Mouse (Mus musculus) cerebellum, adult (tissue): ENCODE measurements around the gene Stk32c.

Experiments used
- ATAC-seq: cut with Nextera tagmentation; 2 replicates; pipeline ENCODE4 v1.9.2; 2017; ENCODE audit warnings: mild to moderate bottlenecking, moderate library complexity, mixed read lengths; ENCODE audit not compliant: insufficient number of reproducible peaks, low FRiP score, low TSS enrichment

The Stk32c gene

DNA sequence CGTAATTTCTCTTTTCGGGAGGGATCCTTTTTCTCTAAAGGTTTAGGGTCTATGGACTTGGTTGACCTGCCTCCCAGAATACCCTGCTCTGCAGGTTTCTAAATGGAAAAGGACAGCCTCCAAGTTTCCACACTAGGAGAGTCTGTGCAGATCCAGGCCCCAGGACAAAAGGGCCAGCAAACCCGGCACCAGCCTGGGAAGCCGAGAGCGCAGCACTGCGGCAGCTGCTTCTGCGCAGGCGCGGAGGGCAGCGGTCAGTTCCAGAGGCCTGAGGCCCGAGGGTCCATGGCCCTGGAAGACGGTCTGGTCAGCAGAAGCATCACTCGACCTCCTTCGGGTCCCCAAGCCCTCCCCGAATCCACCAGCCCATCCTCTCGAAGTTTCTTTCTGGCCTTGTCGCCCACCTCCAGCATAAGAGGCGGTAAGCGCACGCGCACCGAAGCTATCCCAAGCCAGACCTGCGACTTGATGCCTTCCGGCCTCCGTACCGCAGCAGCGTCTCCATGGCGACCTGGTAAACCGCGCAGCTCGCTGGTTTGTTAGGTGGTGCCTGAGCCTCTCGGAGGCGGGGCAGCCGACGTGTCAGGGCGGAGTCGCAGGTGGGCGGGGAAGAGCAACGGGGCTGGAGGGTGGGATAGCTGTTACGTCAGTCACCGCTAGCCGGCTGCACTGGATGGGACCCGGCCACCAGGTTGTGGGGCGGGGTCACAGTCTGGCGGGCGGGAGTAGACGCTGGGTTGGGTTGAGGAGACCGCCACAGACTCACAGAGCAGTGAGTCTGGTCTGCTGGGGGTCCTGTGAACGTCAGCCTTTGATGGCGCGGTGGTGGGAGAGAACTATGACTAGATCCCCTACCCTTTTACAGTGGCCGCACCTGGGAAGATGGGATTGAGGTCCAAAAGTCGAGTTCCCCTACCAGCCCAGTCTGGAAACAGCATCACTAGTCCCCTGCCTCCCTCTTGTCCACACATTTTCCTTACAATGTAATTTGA, at the start of gene Stk32c, which contains the start of gene Lrrc27:
TSS of gene Stk32c (minus strand) at position 554 of the 992 bp plus-strand sequence.
TSS of gene Lrrc27 (plus strand) at position 235 of the 992 bp plus-strand sequence.
- ATAC-seq = peak; percentile 89

DNA sequence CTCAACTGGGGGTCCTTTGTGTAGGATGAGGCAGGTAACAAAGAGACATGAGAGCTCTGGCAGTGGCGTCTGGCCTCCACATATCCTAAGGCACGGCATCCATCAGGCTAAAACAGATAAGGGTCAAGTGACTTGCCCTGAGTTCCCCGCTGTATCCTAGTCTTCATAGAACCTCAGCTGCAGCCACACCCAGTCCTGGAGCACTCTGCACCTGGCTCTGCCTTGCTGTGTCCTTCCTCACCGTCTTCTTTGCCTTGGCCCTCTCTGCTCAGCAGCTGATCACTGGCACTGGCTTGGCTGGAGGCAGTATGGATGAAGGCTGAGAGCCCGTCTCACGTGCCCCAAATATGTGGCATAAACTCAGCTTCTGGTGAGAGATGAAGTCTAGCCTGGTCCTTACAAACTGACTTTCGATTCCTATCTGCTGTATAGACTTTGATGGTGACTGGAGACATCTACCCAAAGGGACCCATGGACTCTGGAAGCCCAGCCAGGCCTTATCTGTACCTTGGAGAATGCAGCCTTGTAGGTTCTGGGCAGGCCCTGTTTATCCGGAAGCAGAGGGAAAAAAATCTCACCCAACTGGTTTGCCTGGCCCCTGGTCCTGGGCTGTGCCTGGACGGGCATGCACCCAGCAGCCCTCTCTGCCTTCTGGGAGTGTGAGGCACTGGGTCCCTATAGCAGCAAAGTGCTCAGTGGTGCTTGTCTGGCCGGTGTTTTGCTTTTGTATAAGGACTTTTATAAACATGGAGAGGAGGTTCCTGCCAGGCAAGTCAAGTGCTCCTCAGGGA, 44.8 kb upstream of the Stk32c start:
- no peak for ATAC-seq

GRCm38 (mm10) chr7:139254626-139255025, 41.5 kb upstream of the Stk32c start:
- no peak for ATAC-seq

- ATAC-seq = no peak
Observed at GRCm38 (mm10) chr7:139253462-139253861, 40.4 kb upstream of the Stk32c start.

DNA sequence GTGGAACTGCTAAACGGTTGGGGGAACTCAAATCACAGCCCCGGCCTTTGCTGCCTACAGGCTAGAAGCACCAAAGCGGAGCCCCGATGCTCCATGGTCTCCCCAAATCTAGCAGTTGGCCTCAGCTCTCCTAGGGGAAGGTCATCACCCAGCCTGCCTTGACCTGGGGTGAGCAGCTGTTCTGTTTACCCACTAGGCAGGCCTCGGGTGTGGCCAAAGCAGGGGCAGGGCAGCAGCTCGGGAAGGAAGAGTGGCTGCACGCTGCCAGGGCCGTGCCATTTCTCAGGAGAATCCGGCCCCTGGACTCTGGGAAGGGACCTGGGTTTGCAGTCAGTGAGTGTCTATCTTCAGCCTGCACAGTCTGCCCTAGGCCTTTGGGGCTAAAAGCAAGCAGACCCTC, 39.9 kb upstream of the Stk32c start:
- no peak for ATAC-seq

GRCm38 (mm10) chr7:139252566-139252965, 39.5 kb upstream of the Stk32c start:
- ATAC-seq = no peak

DNA sequence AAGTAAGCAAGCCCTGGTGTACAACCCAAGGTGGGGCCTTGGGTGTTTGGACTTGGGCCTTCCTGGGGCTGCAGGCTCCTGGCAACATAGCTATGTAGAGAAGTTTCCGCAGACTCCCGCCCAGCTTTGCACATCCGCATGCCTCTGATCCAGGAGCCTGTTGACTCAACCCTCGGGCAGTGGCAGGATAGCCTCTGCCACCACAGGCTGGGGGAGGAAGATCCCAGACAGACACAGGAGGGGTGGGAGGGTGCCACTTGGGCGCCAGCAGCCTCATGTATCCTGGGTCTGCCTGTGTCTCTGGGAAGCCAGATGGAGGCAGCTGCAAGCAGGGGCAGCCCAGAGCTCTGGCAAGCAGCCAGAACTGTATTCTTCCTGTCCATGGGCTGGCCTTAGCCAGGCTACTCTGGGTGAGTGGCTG, 38.8 kb upstream of the Stk32c start:
- no peak for ATAC-seq

- no peak for ATAC-seq
Observed at GRCm38 (mm10) chr7:139249406-139250210, 36.5 kb upstream of the Stk32c start.

GRCm38 (mm10) chr7:139248615-139249405, 35.7 kb upstream of the Stk32c start:
- no peak for ATAC-seq

DNA sequence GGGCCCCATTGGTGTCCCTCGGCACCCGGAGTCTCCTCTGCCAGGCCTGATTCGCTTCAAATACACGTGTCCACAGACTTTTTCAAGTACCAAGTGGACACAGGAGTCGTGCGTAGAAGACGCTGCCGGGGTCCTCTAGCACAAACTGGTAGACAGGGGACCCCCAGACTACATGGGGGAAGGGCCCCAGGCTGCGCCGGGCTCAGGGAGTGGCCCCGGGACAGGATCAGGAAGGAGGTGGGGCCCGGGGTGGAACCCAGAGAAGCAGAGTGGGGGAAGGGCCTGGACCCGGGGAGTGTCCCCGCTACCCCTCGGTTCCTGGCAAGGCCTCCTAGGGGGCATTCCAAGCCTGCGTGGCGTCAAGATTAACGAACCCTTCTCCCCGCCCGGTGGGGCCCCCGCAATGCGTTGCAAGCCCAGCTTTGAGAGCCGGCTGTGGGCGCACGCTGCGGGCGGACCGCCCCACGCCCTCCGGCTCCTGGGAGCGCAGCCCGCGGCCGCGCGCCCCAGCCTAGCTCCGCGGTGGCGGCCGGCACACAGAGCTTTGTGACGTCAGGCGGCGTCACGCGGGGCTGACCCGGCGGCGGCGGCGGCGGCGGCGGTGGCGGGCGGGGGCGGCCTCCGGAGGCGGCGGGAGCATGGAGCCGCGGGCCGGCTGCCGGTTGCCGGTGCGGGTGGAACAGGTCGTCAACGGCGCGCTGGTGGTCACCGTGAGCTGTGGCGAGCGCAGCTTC, 34.9 kb upstream of the Stk32c start, which contains the start of gene Pwwp2b:
TSS of gene Pwwp2b (plus strand) at position 602 of the 734 bp plus-strand sequence.
- peak; percentile 68 for ATAC-seq

DNA sequence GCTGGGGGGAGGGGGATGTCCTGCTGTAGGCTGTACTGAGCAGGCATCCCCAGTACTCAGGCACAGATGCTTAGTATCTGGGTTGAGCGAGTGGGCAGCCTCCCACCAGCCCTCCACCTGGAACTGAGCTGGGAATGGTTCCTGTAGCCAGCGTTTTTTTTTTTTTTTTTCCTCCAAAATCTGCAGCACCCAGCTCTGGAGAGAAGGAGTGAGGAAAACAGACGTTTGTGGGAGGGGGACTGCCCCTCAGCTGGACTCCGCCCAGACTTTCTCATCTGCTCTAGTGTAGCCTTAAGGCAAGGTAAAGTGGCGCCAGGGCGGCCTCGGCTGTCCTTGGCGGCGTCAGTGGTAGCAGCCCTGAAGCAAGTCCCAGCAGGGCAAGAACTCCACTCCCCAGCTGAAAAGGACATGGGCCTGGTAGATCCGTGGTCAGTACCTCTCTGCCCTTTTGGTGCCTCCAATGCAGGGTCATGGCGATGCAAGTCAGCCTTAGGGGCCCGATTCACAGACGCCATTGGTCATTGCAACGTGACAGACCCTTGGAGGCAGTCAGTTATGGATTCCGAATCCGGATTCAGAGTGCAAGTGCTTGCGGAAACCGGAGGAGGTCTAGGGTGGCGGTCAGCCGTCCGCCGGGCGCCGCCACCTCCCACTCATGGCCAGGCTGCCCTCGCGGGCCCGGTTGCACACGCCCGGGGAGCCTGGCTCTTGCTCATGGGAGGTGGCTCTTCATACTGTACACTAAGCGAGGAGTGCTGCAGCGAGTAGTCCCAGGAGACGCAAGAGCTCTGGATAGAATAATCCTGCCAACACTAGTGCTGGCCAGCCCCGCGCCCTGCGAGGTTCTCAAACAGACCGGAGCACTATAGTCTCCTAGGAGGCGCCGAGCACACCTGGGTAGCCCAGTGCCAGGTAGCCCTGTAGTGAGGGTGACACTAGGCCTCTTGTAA, 34.1 kb upstream of the Stk32c start:
- 0 out of 2 replicates have a peak, but pooled peaks have one; percentile 23 for ATAC-seq

- ATAC-seq = no peak
Observed at GRCm38 (mm10) chr7:139246086-139246485, 33.0 kb upstream of the Stk32c start.

DNA sequence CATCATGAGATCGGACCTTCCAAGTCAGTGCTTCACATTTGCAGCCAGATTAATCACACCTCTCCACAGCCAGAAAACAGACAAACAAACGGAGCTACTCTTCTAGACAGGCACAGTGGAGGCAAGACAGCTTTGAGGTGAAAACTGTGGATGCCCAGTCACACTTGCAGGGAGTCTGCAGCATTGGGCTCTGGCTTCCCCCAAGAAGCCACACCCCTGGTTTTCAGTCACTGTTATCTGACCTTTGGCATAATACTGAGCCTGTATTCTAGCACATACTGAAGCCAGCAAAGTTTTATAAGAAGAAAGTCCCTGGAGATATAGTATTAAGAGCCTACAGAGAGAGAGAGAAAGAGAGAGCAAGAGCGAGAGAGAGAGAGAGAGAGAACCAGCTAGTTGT, 26.3 kb upstream of the Stk32c start:
- no peak for ATAC-seq

DNA sequence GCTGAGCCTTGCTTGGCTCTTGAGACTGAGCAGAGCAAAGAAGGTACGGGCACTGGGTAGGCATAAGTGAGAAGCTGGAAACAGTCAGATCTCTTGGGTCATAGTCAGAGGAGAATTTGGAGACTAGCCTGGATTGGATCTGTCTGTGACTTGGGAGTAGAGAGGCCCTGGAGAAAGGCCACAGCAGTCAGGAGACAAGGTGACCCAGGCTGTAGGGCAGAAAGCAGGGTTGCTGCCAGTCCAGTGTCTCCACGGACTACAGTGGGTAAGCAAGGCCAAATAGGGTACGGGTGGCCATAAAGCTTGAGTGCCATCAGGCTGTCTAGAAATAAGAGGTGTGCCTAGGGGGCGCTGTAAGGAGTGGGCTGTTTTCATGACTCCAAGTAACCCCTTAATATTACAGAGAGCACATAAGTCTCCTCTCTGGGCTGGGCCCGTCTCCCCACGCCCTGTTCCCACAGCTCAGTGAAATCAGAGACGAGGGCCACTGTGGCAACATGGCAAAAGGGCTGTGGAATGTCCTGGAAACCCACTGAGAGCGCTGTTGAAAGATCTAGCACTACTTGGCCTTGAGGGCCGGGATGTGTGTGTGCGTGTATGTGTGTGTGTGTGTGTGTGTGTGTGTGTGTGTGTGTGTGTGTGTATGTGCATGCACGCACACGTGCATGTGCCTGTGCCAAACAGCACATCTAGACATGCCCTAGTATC, 22.7 kb upstream of the Stk32c start:
- no peak for ATAC-seq

GRCm38 (mm10) chr7:139234426-139235188, 21.5 kb upstream of the Stk32c start:
- no peak for ATAC-seq

DNA sequence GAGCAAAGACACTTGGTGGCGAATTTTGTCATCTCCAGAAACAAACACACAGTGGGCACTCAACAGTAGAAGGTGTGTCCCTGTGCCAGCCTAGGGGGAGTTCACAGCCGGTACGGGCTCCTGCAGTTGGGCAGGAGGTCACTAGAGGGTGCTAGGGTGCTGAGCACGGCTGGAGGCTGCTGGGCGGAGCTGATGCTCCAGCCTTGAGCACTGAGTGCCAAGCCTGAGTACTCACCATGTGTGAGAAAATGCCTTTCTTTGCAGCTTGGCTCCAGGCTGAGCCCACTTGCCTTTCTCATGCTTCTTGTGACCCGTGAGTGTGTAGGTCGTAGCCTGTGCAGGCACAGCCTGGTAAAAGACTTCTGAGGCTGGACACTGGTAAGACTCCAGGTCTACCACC, 20.6 kb upstream of the Stk32c start:
- peak; percentile 86 for ATAC-seq
